Mouse (Mus musculus) CD8-positive naive resting alpha-beta T cell, adult 2 months (primary cell): ENCODE measurements around the gene Themis.

Experiments
- DNase-seq, 2 experiments: peaks; one replicate each; pipeline ENCODE4 v3.0.0; 2022; ENCODE audit warnings: low read depth in 2 of 2, low spot score in 2 of 2

Themis gene

GRCm38 (mm10) chr10:28799469-28799868, 131.3 kb downstream of the Themis start:
- no peak for DNase-seq

- DNase-seq, result no peak
These were observed 137.0 kb downstream of the Themis start for GRCm38 (mm10) chr10:28805160-28805559.

- DNase-seq, result no peak
These were observed 143.9 kb downstream of the Themis start for GRCm38 (mm10) chr10:28811928-28812570.

- no peak for DNase-seq
These were observed 144.4 kb downstream of the Themis start for GRCm38 (mm10) chr10:28812571-28812936.

DNA sequence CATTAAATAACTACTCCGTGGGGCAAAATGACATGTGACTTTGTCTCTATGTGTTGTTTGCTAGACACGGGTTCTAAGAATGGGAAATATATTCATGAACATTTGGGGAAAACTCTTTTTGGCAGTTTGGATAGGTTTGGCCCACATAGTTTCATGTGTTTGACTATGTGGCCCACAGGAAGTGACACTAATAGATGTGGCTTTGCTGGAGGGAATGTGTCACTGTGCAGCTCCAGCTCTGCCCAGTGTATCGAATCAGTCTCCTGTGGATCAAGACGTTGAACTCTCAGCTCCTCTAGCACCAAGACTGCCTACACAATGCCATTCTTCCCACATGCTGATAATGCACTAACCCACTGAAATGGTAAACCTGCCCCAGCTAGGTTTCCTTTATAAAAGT, 148.0 kb downstream of the Themis start:
- DNase-seq, result no peak

- no peak for DNase-seq
These were observed 154.2 kb downstream of the Themis start for GRCm38 (mm10) chr10:28822320-28822719.

GRCm38 (mm10) chr10:28842605-28843004, 174.4 kb downstream of the Themis start:
- DNase-seq, result no peak

GRCm38 (mm10) chr10:28843755-28844717, 175.9 kb downstream of the Themis start:
- DNase-seq, result peak; percentile 40 to 56

GRCm38 (mm10) chr10:28856154-28856553, 188.0 kb downstream of the Themis start:
- no peak for DNase-seq

DNA sequence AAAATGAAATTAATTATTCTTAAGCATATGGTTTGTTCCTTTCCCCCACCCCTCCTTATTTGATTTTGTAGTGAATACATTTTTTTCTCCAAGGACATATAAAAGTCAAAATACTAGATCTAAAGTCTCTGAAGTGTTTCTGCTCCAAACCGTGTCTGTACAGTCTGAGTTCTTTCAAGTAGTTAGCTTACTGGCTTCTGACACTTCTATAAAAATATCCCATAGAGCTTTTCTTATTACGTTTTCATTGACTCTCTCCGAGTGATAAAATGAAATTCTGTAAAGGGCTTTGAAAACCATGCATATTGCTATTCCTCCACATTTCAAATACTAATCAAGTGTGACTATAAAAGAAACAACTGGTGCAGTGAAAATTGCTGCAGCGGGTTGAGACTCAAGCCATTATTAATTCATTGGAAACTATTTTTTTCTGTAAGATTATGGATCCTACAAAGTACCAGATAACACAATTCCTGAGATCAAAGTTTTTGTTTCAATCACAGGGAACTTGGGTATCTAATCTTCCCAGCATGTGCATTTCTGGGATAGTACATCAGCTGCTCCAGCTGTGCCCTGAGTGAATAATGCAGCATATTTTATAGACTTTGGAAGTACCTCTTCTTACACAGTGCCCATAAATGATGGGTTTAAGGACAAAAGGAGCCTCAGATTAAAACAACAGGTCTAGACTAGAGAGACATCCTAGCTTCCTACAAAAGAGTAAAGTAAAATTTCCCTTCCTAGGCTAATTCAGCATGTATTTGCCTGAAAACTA, 202.6 kb downstream of the Themis start:
- DNase-seq, result no peak

DNA sequence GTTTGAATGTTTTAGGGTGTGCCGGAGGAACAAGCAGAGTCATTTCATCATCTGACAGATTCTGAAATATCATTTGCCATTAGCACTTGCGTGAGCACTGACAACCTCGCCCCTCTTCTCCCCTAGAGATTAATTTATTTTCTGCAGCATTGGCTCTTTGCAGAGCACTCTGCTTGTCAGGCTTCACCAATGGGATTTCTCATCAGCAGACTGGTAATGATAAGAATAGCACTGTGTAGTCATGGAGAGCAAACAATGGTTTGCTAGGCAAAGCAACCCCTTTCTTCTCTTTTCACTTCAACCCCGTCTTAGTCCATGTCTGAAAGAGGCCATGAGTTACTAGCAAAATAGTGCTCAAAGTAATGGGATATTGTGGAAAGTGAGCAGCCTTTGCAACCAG, 206.4 kb downstream of the Themis start:
- no peak for DNase-seq

- DNase-seq, result no peak
These were observed 219.5 kb downstream of the Themis start for GRCm38 (mm10) chr10:28887643-28888042.

GRCm38 (mm10) chr10:28890886-28891285, 222.7 kb downstream of the Themis start:
- DNase-seq, result no peak

DNA sequence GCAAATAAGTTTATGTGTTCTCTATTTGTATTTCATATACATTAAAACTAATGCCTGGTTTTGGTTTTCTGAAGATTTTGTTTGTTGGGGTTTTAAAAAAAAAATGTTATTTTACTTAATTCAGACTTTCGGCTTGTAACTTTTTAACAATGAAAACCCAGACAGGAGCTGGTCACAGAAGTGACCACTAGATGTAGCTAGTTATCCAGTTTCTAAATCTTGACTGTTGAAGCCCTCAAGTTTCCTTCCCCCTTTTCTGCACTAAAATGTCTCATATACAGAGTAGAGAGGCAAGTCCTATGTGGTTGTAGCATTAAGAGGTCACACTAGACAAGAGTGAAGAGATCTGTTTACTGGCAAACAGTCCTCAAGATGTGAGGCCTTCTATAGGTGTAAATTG, 230.2 kb downstream of the Themis start:
- no peak for DNase-seq
